Mouse (Mus musculus): ENCODE measurements around the gene Sipa1l2. TPM values are rescaled to one million over a fixed set of nuclear protein-coding genes. Genes with fewer than 3 reads are reported as not detected.

Sipa1l2 gene
- 10 to 100 TPM; 36.9 to 42.0 TPM for total RNA-seq (2021)
- long read RNA-seq, experiment 1, full-length matches to known transcripts: 4 of 10 reads
- long read RNA-seq, experiment 1, partial matches to known transcripts: 3 of 10 reads
- long read RNA-seq, experiment 1, other reads (novel, unspliced or antisense): 3 of 10 reads
- long read RNA-seq, experiment 2, full-length matches to known transcripts: 2 of 13 reads
- long read RNA-seq, experiment 2, partial matches to known transcripts: 6 of 13 reads
- long read RNA-seq, experiment 2, other reads (novel, unspliced or antisense): 5 of 13 reads

DNA sequence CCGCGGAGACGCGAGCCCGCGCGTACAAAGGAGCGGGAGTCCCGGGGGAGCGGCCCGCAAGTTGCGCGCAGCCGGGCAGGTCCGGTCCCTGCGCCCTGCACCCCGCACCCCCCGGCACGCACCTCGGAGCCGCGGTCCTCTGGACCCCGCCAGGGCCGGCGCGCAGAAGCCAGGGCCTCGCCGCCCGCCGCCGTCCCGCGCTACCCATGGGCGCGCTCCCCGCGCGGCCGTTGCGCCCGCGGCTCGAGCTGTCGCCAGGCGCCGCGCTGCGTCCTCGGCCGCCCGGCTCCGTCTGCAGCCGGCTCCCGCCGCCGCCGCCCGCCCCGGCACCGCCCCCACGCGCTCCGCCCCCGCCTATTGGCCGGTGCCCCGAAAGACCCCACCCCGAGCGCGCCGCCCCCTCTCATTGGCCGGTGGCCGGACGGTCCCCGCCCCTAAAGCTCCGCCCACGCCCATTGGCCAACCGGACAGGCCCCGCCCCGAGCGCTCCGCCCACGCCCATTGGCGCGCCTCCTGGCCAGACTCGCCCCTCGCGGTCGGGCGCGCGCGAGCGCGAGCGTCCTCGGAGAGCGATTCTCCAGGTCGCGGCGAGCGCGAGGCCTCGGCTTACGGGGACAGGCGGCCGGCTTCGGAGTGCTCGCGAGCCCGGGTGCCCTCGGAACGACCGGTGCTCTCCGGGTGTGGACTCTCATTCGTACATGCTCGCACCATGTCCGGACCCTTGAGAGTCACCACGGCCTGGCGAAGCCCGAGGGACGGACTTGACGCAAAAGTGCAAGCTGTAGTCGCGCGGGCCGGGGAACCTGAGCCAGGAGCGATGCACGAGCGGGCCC, at the start of gene Sipa1l2:
Gene Sipa1l2 (minus strand): TSS at position 276 of the 833 bp plus-strand sequence.
- peak; percentile 96 for DNase-seq (ENCODE audit: low spot score in 2 of 2)

DNA sequence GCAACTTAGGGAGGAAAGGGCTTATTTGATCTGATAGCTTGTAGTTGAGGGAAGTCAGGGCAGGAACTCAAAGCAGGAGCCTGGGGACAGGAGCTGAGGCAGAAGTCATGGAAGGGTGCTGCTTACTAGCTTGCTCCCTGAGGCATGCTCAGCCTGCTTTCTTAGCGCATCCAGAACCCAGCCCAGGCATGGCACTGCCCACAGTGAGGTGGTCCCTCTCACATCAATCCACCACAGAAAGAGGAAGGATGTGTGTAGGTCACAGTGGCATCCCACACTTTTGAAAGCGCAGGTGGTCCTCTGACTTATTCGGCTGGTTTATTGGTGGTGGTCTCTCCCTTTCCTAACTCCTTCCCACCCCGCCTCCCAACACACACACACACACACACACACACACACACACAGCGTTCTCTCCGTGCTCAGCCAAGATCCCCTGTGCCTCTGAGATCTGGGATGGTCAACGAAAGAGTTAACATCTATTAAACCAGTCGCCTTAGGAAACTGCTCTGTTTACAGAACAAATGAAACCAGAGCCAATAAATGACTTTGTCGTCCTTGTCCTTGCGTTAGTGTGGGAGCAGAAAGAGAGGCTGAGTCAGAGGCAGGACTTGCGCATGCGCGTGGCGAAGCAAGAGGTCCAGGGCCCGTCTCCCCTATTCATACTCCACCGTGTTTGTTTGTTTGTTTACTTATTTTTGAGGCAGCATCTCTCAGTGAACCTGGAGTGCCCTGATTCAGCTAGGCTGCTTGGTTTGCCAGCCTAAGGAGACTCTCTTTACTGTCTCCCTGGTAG, 49.1 kb upstream of the Sipa1l2 start:
- no peak for DNase-seq (ENCODE audit: low spot score in 2 of 2)

- DNase-seq (ENCODE audit: low spot score in 2 of 2): no peak
These were observed 47.3 kb upstream of the Sipa1l2 start for GRCm38 (mm10) chr8:125616935-125617334.

DNA sequence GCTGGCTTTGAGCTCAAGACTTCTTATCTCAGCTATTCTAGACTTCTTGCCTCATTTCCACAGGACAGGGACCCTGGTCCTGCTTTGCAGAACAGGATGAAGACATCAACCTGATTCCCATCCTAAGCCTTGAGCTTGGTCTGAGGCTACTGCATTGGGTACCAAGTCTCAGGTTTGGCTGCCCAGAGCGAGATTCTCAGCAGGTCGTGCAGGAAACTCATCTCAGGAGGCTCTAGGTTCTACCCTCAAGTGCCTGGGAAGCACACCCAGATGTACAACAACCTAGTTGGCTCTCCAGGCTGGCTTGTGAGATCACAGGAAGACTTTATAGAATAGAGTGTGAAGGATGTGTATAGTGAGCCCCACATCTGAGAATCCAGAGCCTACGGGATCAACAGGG, 46.4 kb upstream of the Sipa1l2 start:
- DNase-seq (ENCODE audit: low spot score in 2 of 2): no peak

DNA sequence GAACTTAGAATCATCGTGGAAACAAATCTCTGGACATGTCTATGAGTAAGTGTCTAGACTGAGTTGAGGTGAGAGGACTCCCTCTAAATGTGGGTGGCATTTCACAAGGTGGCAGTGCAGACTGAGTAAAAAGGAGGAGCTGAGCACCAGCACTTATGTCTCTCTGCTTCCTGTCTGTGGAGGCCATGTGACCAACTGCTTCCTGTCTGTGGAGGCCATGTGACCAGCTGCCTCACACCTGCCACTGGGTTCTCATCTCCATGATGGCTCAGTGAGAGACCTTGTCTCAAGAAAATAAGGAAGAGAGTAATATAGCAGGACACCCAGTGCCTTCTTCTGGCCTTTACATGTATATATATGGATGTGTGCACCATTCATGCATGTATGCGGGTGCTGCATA, 43.9 kb upstream of the Sipa1l2 start:
- DNase-seq (ENCODE audit: low spot score in 2 of 2): no peak

DNA sequence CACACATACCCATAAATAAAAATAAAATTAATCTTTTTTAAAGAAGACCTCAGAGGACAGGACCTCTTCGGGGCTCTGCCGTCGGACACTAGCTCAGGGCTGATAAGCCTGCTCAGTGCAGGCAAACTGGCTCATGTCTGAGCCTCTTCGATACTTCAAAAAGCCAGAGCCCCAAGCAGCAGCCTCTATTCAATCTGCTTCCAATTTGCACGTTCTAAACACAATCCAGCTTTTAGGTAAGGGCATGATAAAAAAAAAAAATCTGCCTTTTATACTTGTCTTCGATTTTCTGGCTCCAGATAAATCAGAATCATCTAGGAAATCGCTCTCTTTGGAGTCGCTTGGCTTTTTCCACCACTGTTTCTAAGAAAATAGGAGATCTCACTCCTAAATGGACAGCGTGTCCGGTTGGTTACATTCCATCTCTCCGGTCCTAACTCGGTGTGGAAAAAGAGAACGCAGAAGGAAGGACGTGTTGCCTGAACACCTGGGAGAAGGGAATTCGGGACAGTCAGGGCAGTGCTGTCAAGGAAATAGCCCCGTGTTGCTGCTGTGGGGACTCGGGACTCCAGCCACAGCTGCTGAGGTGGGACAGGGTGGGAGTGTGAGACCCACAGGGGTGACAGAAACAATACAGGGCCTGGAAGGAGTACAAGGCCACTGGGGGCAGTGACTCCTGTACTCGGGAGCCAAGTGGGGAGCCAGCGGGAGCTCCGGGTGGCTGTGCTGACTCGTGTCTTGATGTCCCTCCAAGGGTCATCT, 42.4 kb upstream of the Sipa1l2 start:
- no peak for DNase-seq (ENCODE audit: low spot score in 2 of 2)

DNA sequence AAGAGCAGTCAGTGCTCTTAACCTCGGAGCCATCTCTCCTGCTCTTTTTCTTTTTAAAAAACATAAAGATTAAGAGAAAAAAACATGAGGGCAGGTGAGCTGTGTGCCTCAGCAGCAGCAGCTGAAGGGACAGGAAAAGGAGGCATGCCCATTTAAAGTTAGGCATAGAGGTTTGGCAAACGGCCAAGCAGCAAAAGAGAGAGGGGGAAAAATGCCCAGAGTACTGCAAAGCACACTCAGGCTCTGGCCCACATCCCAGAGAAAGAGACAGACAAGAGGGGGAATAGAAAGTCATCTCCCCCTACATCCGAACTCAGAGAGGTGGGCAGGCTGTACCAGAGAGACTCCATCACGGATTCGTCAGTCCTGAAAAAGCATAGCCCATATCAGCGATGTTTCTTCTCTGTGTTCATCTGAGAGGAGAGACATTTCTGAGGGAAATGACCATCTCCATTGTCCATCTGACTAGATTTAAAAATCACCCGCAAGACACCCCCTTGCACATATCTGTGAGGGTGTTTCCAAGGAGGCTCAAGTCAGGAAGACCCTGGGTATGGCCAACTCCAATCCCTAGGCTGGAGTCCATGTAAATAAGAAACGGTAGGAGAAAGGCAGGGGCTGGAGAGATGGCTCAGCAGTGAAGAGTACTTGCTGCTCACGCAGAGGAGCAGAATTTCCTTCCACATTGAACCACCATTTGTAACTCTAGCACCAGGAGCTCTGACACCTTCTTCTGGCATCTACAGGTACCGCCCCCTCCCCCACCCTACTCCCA, 41.6 kb upstream of the Sipa1l2 start:
- no peak for DNase-seq (ENCODE audit: low spot score in 2 of 2)

DNA sequence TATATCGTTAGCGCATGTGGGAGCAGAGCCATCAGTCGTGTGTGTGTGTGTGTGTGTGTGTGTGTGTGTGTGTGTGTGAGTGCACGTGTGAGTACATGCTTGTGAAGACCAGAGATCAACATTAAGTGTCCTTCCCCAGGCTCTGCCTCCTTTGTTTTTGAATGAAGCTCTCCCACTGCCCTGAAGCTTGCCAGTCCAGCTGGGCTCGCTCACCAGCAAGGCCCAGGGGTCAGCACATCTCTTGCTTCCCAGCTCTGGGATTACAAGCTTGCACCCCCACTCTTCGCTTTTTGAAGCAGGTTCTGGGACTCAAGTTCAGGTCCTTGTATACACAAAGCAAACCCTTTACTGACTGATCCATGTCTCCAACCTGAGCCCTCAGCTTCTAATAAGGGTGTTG, 40.1 kb upstream of the Sipa1l2 start:
- DNase-seq (ENCODE audit: low spot score in 2 of 2): no peak

DNA sequence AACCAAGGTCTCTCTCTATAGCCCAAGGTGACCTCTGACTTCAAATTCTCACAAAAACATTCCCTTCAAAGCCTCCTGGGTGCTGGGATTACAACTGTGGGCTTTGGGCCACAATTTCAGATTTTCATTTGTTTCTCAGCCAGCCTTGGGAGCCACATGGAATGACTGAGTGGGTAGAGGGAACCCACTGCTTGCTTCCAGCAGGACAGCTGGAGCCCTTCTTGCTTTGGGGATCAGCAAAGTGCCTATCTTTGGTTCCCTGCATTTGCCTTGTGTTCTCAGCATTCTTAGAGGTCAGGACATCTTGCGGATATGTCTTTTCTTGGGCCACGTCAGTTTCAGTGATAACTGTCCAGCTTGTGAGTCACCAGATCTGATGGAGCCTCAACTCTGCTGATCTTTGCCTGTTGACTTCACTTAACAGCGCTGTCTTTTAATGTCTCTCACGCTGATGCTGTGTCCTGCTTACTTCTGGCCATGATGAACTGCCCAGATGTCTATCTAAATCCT, 38.2 kb upstream of the Sipa1l2 start:
- peak in 1 of 2 experiments; percentile 37 for DNase-seq (ENCODE audit: low spot score in 2 of 2)

DNA sequence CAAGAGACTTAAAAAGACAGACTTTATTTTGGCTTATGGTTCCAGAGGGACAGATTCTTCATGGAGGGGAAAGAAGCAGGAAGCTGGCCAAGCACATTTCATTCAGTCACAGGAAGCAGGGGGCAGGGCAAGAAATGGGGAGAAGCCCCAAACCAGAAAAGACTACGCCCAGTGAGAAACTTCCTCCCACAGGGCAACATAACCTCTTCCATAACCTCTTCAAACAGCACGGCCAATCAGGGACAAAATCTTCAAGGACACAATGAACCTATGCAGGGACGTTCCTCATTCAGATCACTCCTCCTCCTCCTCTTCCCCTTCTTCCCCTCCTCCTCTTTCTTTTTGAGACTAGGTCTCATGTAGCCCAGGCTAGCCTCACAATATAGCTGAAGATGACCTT, 37.3 kb upstream of the Sipa1l2 start:
- DNase-seq (ENCODE audit: low spot score in 2 of 2): no peak

GRCm38 (mm10) chr8:125604817-125605512, 35.4 kb upstream of the Sipa1l2 start:
- DNase-seq (ENCODE audit: low spot score in 2 of 2): no peak

- DNase-seq (ENCODE audit: low spot score in 2 of 2): no peak
These were observed 34.7 kb upstream of the Sipa1l2 start for GRCm38 (mm10) chr8:125604213-125604816.

DNA sequence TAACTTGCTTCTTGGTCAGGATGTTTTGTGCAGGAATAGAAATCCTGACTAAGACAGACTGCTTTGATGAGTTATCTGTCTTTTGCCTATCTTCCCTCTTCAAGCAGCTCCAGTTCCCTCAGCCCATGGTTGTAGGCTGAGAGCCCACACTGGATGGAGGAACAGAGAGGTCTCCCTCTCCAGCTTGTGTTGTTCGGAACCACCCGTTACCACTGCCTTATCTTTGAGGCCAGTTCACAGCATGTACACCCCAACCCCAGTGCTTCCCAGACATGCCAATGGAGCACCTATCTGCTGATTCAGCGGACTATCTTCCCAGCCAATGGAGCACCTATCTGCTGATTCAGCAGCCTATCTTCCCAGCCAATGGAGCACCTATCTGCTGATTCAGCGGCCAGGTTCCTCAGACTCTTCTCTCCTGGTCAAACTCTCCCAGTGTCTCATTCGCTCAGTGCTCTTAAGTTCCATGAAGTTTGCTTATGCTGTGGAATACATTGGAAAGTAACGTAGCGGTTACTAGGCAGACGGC, 33.8 kb upstream of the Sipa1l2 start:
- no peak for DNase-seq (ENCODE audit: low spot score in 2 of 2)

DNA sequence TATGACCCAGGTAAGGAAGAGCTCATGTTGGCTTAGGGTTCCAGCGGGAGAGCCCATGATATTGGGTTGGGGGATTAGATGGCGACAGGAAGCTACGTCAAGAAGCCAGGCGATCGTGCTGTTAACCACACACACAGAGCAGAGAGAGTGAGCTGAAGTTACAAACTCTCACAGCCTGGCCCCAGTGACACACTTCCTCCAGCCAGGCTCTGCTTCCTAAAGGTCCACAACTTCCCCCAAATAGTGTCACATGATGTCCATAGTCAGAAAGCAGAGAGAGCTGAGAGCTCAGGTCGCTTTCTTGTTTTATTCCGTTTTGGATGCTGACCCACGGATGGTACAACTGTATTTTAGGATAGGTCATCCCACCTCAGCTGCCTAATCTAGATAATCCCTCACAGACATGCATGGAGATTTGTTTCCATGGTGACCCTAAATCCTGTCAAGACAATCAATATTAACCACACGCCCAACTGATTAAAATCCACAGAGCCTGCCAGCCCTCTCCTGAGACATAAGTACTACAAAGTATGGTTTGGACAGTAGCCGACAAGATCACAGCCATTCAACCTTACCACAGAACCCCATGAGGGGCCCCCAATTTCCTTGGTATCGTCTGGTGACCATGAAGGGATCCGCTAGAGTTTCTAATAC, 30.6 kb upstream of the Sipa1l2 start:
- DNase-seq (ENCODE audit: low spot score in 2 of 2): no peak

DNA sequence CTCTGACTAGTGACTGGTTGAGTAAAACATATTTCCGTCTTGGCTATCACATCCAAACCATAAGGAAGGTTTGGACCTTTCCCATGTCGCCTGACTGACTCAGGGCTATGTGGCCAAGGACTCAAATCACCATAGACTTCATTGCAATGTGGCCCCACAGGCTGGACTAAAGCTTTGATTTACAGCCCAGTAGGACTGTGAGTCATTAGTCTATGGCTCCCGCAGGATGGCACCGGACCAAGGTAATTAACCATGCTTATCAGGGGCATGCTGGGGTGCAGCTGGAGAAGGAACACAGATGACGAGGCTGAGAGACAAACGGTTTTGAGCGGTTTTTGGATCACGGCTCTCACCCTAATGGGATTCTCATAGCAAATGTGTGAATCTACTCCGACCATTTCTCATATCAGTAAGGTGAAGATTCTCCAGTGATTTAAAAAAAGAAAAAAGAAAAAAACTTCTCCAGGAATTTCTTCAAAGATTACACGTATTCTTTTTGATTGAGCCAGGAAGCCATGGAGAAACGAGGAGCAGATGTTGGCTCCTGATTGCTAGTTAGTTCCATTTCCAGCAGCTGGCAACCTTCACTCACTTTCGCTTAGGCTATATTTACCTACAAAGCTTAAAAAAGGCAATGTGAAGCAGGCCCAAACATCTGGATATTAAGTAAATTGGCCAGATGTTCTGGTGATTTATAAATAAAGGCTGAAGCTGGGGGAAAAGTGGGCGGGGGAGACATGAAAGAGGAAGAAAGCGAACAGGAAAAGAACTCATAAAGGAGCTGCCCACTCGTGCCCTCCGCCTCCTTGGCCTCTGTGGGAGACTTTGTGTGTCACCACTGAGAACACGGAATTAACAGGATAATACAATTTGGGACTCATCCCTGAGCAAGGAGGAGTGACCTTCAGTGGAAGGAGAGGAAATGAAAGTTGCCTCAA, 26.2 kb upstream of the Sipa1l2 start:
- no peak for DNase-seq (ENCODE audit: low spot score in 2 of 2)

- no peak for DNase-seq (ENCODE audit: low spot score in 2 of 2)
These were observed 20.8 kb upstream of the Sipa1l2 start for GRCm38 (mm10) chr8:125590363-125590762.

DNA sequence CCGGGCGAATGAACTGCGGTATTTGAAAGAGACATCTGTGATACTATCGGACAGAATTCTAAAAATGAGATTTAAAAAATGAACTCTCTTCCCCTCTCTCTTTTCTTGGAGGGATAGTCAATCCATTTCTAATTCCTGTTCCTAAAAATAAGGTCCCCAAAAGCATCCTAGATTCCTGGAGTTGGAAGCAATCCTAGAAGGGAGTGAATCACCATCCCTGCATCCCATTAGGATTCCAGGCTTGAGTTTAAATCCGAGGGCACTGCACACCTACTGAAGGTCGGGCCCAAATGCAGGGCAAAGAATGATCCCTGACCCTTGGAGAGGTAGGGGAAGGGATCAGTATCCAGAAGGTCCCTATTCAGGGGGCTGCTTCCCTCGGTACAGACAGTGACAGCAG, 17.0 kb upstream of the Sipa1l2 start:
- DNase-seq (ENCODE audit: low spot score in 2 of 2): no peak

Data from layer of hippocampus, postnatal 14 days (tissue).